Mouse (Mus musculus) kidney, postnatal 0 days (tissue): Measurements from ENCODE around the gene Cdkn2aipnl. TPM values are rescaled to one million over a fixed set of nuclear protein-coding genes. Genes with fewer than 3 reads are reported as not detected.

Experiments
- ATAC-seq: fragments of 200-750 bp; cut with Nextera tagmentation; replicated peaks from 2 replicates; pipeline ENCODE4 v1.8.0; 2017; ENCODE audit warnings: low read depth, moderate number of reproducible peaks, moderate TSS enrichment, moderate library complexity; ENCODE audit not compliant: low FRiP score
- DNase-seq: peaks from one replicate; pipeline ENCODE4 v3.0.0-alpha.2; 2016; ENCODE audit warnings: low spot score
- H3K27ac ChIP-seq: fragments of 300-500 bp; sonication (generic); 2 replicates; pipeline ENCODE4 v1.5.1; 2014; ENCODE audit warnings: mild to moderate bottlenecking
- H3K27me3 ChIP-seq: fragments of 300-500 bp; sonication (generic); 2 replicates; pipeline ENCODE4 v1.6.1; 2014; ENCODE audit warnings: low read length, mixed read lengths; ENCODE audit not compliant: insufficient read depth
- H3K36me3 ChIP-seq: fragments of 300-500 bp; sonication (generic); 2 replicates; pipeline ENCODE4 v1.6.1; 2014; ENCODE audit warnings: low read length, mixed read lengths; ENCODE audit not compliant: insufficient read depth
- H3K4me1 ChIP-seq: fragments of 300-500 bp; sonication (generic); replicated peaks from 2 replicates; pipeline ENCODE4 v1.6.1; 2014; ENCODE audit warnings: antibody characterized with exemption, low read length, mixed read lengths; ENCODE audit not compliant: insufficient read depth
- H3K4me2 ChIP-seq: fragments of 300-500 bp; sonication (generic); 2 replicates; pipeline ENCODE4 v1.6.1; 2014; ENCODE audit warnings: mild to moderate bottlenecking, low read length, moderate library complexity, mixed read lengths
- H3K4me3 ChIP-seq: fragments of 300-500 bp; sonication (generic); replicated peaks from 2 replicates; pipeline ENCODE4 v1.5.1; 2014; ENCODE audit warnings: low read depth, low read length
- H3K9ac ChIP-seq: fragments of 300-500 bp; sonication (generic); 2 replicates; pipeline ENCODE4 v1.6.1; 2014; ENCODE audit warnings: low read depth, low read length
- H3K9me3 ChIP-seq: fragments of 300-500 bp; sonication (generic); replicated peaks from 2 replicates; pipeline ENCODE4 v1.6.1; 2016; ENCODE audit warnings: low read length, inconsistent platforms, mixed read lengths
- CTCF ChIP-seq: IDR thresholded peaks from 2 replicates; pipeline ENCODE4 v1.5.1; 2016; ENCODE audit warnings: antibody characterized with exemption, low read depth, mild to moderate bottlenecking, moderate library complexity
- WGBS: fragments of 180-500 bp; shearing (Covaris S2); extraction: QIAGEN DNeasy Blood & Tissue Kit; methylation state at CpG from one replicate; pipeline ENCODE4 v1.1.7; 2014; 5-methylcytosine and 5-hydroxymethylcytosine counted together
- polyA plus RNA-seq: library from polyadenylated mRNA; unstranded; fragments of >200 nt; fragmentation: Nextera tagmentation; extraction: Ambion mirVana; gene quantifications from 2 replicates; pipeline ENCODE4 v1.2.1, GENCODE M21; 2015

Gene Cdkn2aipnl
- polyA plus RNA-seq, 1 experiment from 2014 or later: 70.8 TPM

DNA sequence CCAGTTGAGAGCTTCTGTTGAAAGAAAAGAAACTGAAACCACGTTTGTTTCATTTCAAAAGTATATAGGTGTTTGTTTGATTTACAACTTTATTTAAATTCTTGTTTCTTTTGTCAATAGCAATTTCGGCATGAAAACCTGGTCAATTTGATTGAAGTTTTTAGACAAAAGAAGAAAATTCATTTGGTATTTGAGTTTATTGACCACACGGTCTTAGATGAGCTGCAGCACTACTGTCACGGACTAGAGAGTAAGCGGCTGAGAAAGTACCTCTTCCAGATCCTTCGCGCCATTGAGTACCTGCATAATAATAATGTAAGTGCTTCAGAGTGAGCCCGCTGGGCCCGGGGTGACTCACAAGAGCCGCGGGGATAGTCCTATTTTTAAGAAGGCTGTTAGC lies 43.5 kb downstream of the Cdkn2aipnl start:
- no peak for DNase-seq
- Histone ChIP-seq H3K27me3 (no peaks in the 10 kb centered on the region), H3K9me3 (no peaks in the 10 kb centered on the region), H3K4me2 (no peak overlapping the region), H3K36me3 (no peaks in the 10 kb centered on the region), H3K4me3 (no peak overlapping the region), H3K4me1 (no peaks in the 10 kb centered on the region), H3K9ac (no peak overlapping the region), H3K27ac (no peak overlapping the region)
- no peak for ATAC-seq
- WGBS: 89% methylated on average over 11 of the region's 11 CpGs
- no peak for TF ChIP-seq CTCF

DNA sequence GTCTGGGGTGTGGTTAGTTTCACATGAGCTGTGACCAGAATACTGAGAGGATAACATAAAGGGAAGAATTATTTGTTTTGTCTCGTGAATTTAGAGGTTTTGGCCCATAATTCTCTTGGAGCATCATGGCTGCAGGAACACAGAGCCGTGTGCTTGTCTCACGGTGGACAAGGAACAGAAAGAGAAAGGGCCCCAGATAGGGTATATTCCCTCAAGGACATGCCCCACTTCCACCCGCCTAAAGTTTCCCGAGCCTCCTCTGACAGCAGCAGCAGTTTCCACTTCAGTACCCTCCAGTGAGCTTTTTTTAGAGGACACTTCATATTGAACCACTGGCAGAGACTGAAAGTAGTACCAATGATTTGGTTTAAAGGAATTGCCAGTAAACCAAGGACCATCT lies 44.1 kb downstream of the Cdkn2aipnl start:
- H3K36me3 ChIP-seq: no peaks in the 10 kb centered on the region
- no peak for TF ChIP-seq CTCF
- WGBS: 47% methylated on average over 5 of the region's 5 CpGs

DNA sequence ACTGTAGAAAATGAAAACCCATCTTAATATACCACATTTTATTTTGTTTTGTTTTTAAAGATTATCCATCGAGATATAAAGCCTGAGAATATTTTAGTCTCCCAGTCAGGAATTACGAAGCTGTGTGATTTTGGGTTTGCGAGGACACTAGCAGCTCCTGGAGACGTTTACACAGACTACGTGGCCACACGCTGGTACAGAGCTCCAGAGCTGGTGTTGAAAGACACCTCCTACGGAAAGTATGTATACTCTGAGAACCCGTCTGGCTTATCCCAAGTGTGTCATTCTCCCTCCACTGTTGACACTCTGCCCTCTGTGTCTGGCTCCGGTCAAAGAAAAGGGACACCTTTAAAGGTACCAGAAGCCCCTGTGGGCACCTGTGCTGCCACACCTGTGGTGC lies 50.8 kb downstream of the Cdkn2aipnl start:
- H3K27ac ChIP-seq: no peak overlapping the region
- 81% methylated on average over 9 of the region's 9 CpGs for WGBS
- no peak for TF ChIP-seq CTCF
- ATAC-seq (no peak), DNase-seq (no peak)
- H3K9me3 ChIP-seq: no peaks in the 10 kb centered on the region
- no peak overlapping the region for H3K4me3 ChIP-seq
- no peak overlapping the region for H3K4me2 ChIP-seq
- H3K27me3 ChIP-seq: no peaks in the 10 kb centered on the region
- H3K9ac ChIP-seq: no peak overlapping the region
- no peaks in the 10 kb centered on the region for H3K36me3 ChIP-seq
- H3K4me1 ChIP-seq: no peaks in the 10 kb centered on the region

More for the DNA sequence above, 44.1 kb downstream of the Cdkn2aipnl start:
- ATAC-seq: no peak
- Histone ChIP-seq H3K27ac (no peak overlapping the region), H3K4me1 (no peaks in the 10 kb centered on the region), H3K9ac (no peak overlapping the region), H3K27me3 (no peaks in the 10 kb centered on the region), H3K9me3 (no peaks in the 10 kb centered on the region), H3K4me3 (no peak overlapping the region), H3K4me2 (no peak overlapping the region)
- no peak for DNase-seq

Other genes with a start within 250 kb of the Cdkn2aipnl start
- 10.6 and 10.9 TPM in 2 replicates for gene Sec24a, start 204.0 kb upstream of the Cdkn2aipnl start, polyA plus RNA-seq
- 154 and 156 TPM in 2 replicates for gene Sar1b, start 204.0 kb upstream of the Cdkn2aipnl start, polyA plus RNA-seq
- gene Jade2, start 110.0 kb upstream of the Cdkn2aipnl start, polyA plus RNA-seq: 1.0 and 1.2 TPM in 2 replicates
- gene Ube2b, start 33.1 kb downstream of the Cdkn2aipnl start, polyA plus RNA-seq: 248 and 255 TPM in 2 replicates
- gene Cdkl3, start 36.6 kb downstream of the Cdkn2aipnl start, polyA plus RNA-seq: 10.3 and 10.6 TPM in 2 replicates
- 60.2 and 63.0 TPM in 2 replicates for gene Ppp2ca, start 131.0 kb downstream of the Cdkn2aipnl start, polyA plus RNA-seq
- gene Olfr1373, start 177.9 kb downstream of the Cdkn2aipnl start, polyA plus RNA-seq: not detected in 2 replicates
- not detected in 2 replicates for gene Olfr1371, start 246.3 kb downstream of the Cdkn2aipnl start, polyA plus RNA-seq